Mouse (Mus musculus): ENCODE data around the gene Vax2. TPM values are rescaled to one million over a fixed set of nuclear protein-coding genes. Genes with fewer than 3 reads are reported as not detected.
A peak's percentile ranks its signal among the peaks of the same experiment; 100 is the strongest.

The Vax2 gene
- polyA plus RNA-seq, 1 experiment from 2014 or later, result not detected

DNA sequence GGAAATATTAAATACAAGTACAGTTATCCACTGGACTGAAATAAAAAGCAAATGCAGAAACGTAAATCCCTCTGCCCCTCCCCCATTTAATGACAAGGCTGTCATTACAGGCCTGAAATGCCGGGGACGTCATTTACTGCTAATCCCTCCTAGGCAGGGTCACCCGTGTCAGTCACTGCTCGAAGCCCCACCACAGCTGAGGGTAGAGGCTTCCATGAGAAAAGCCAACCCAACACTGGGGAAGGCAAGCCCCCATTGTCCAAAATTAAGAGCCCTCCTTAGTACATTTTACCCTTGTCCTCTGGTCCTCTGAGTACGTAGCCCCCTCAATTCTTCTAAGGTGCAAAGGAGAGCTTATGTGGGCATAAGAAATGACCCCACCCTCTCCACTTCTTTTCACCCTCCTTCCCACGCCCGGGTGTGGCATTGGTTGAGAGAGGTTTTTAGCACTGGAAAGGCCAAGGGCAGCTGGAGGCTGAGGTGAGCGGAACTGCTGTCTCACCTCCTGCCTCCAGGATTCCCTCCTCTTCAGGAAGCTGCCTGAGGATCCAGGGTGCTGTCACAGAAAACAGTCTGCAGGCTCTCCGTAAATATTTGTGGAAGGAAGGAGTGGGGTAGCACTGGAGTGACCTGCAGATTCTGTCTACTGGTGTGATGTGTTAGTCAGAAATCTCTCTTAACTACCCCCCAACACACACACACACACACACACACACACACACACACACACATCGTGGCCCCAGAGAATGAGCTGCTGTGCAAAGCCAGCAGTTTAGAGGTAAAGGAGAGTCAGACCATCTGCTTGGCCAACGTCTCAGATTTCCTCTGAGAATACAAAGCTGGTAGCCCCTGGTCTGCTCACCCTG, 2.4 kb downstream of the Vax2 start:
- no peak overlapping the region for H3K27ac ChIP-seq (replicated peaks in 1 of 2; ENCODE audit: control insufficient read depth in 1 of 2, insufficient read depth in 1 of 2, low read depth in 2 of 2, low read length in 2 of 2)
- no peak for ATAC-seq (ENCODE audit: insufficient number of reproducible peaks, insufficient read depth, low FRiP score, low read depth)
- no peaks in the 10 kb centered on the region for H3K9me3 ChIP-seq (ENCODE audit: control insufficient read depth, low read length)
- 5% methylated on average over 12 of the region's 12 CpGs for WGBS
- peaks cover 10 to 13% of the 10 kb centered on the region in 2 experiments for H3K4me1 ChIP-seq (ENCODE audit: control insufficient read depth in 2 of 2, insufficient read depth in 2 of 2, low read length in 2 of 2)
- H3K4me3 ChIP-seq (ENCODE audit: control insufficient read depth in 1 of 2, insufficient read depth in 1 of 2, low read depth in 1 of 2, low read length in 2 of 2), result no peak overlapping the region
- no peak overlapping the region for H3K4me2 ChIP-seq (ENCODE audit: low read length)
- peaks cover 98% of the 10 kb centered on the region for H3K27me3 ChIP-seq (ENCODE audit: control insufficient read depth, insufficient read depth, low read length)
- H3K9ac ChIP-seq (ENCODE audit: low read length), result no peak overlapping the region
- no peaks in the 10 kb centered on the region for H3K36me3 ChIP-seq (ENCODE audit: control insufficient read depth, insufficient read depth, low read length)

- H3K4me2 ChIP-seq (ENCODE audit: low read length), result 0 out of 2 replicates have a peak overlapping the region, but pooled peaks have one; percentile 16
- WGBS, result 3% methylated on average over 34 of the region's 34 CpGs
- no peaks in the 10 kb centered on the region for H3K9me3 ChIP-seq (ENCODE audit: control insufficient read depth, low read length)
- H3K36me3 ChIP-seq (ENCODE audit: control insufficient read depth, insufficient read depth, low read length), result no peaks in the 10 kb centered on the region
- H3K27me3 ChIP-seq (ENCODE audit: control insufficient read depth, insufficient read depth, low read length), result peaks cover 98% of the 10 kb centered on the region
- H3K4me3 ChIP-seq (ENCODE audit: control insufficient read depth in 1 of 2, insufficient read depth in 1 of 2, low read depth in 1 of 2, low read length in 2 of 2), result peak overlapping the region in 1 of 2 experiments; percentile 21; a peak in 2 of 4 replicates
- H3K4me1 ChIP-seq (ENCODE audit: control insufficient read depth in 2 of 2, insufficient read depth in 2 of 2, low read length in 2 of 2), result peaks cover 10 to 13% of the 10 kb centered on the region in 2 experiments
- no peak for ATAC-seq (ENCODE audit: insufficient number of reproducible peaks, insufficient read depth, low FRiP score, low read depth)
- H3K27ac ChIP-seq (replicated peaks in 1 of 2; ENCODE audit: control insufficient read depth in 1 of 2, insufficient read depth in 1 of 2, low read depth in 2 of 2, low read length in 2 of 2), result no peak overlapping the region
- H3K9ac ChIP-seq (ENCODE audit: low read length), result no peak overlapping the region
Measured at GRCm38 (mm10) chr6:83714221-83715123, 3.4 kb downstream of the Vax2 start.

- Histone ChIP-seq H3K4me2 (ENCODE audit: low read length) (no peak overlapping the region), H3K27me3 (ENCODE audit: control insufficient read depth, insufficient read depth, low read length) (peaks cover 98% of the 10 kb centered on the region), H3K4me3 (ENCODE audit: control insufficient read depth in 1 of 2, insufficient read depth in 1 of 2, low read depth in 1 of 2, low read length in 2 of 2) (peak overlapping the region in 1 of 2 experiments; percentile 11; a peak in 1 of 4 replicates), H3K36me3 (ENCODE audit: control insufficient read depth, insufficient read depth, low read length) (no peaks in the 10 kb centered on the region), H3K27ac (replicated peaks in 1 of 2; ENCODE audit: control insufficient read depth in 1 of 2, insufficient read depth in 1 of 2, low read depth in 2 of 2, low read length in 2 of 2) (no peak overlapping the region), H3K4me1 (ENCODE audit: control insufficient read depth in 2 of 2, insufficient read depth in 2 of 2, low read length in 2 of 2) (peaks cover 6 to 11% of the 10 kb centered on the region in 2 experiments), H3K9ac (ENCODE audit: low read length) (no peak overlapping the region), H3K9me3 (ENCODE audit: control insufficient read depth, low read length) (no peaks in the 10 kb centered on the region)
- 5% methylated on average over 30 of the region's 30 CpGs for WGBS
- no peak for ATAC-seq (ENCODE audit: insufficient number of reproducible peaks, insufficient read depth, low FRiP score, low read depth)
Measured at GRCm38 (mm10) chr6:83715461-83716196, 4.6 kb downstream of the Vax2 start.

GRCm38 (mm10) chr6:83717026-83717425, 6.0 kb downstream of the Vax2 start:
- Histone ChIP-seq H3K27ac (replicated peaks in 1 of 2; ENCODE audit: control insufficient read depth in 1 of 2, insufficient read depth in 1 of 2, low read depth in 2 of 2, low read length in 2 of 2) (no peak overlapping the region), H3K9ac (ENCODE audit: low read length) (no peak overlapping the region), H3K4me2 (ENCODE audit: low read length) (no peak overlapping the region), H3K4me3 (ENCODE audit: control insufficient read depth in 1 of 2, insufficient read depth in 1 of 2, low read depth in 1 of 2, low read length in 2 of 2) (no peak overlapping the region), H3K36me3 (ENCODE audit: control insufficient read depth, insufficient read depth, low read length) (no peaks in the 10 kb centered on the region), H3K27me3 (ENCODE audit: control insufficient read depth, insufficient read depth, low read length) (peaks cover 98% of the 10 kb centered on the region), H3K9me3 (ENCODE audit: control insufficient read depth, low read length) (no peaks in the 10 kb centered on the region), H3K4me1 (ENCODE audit: control insufficient read depth in 2 of 2, insufficient read depth in 2 of 2, low read length in 2 of 2) (peaks cover 0 to 3% of the 10 kb centered on the region in 2 experiments; a peak in 1 of 4 replicates)
- no peak for ATAC-seq (ENCODE audit: insufficient number of reproducible peaks, insufficient read depth, low FRiP score, low read depth)
- WGBS, result 2% methylated on average over 8 of the region's 8 CpGs

- Histone ChIP-seq H3K4me2 (ENCODE audit: low read length) (no peak overlapping the region), H3K27ac (replicated peaks in 1 of 2; ENCODE audit: control insufficient read depth in 1 of 2, insufficient read depth in 1 of 2, low read depth in 2 of 2, low read length in 2 of 2) (no peak overlapping the region), H3K36me3 (ENCODE audit: control insufficient read depth, insufficient read depth, low read length) (no peaks in the 10 kb centered on the region), H3K4me3 (ENCODE audit: control insufficient read depth in 1 of 2, insufficient read depth in 1 of 2, low read depth in 1 of 2, low read length in 2 of 2) (no peak overlapping the region), H3K4me1 (ENCODE audit: control insufficient read depth in 2 of 2, insufficient read depth in 2 of 2, low read length in 2 of 2) (no peaks in the 10 kb centered on the region), H3K9ac (ENCODE audit: low read length) (no peak overlapping the region), H3K27me3 (ENCODE audit: control insufficient read depth, insufficient read depth, low read length) (peaks cover 78% of the 10 kb centered on the region), H3K9me3 (ENCODE audit: control insufficient read depth, low read length) (no peaks in the 10 kb centered on the region)
- no peak for ATAC-seq (ENCODE audit: insufficient number of reproducible peaks, insufficient read depth, low FRiP score, low read depth)
- 18% methylated on average over 6 of the region's 6 CpGs for WGBS
Measured at GRCm38 (mm10) chr6:83722526-83722925, 11.5 kb downstream of the Vax2 start.

- Histone ChIP-seq H3K9me3 (ENCODE audit: control insufficient read depth, low read length) (no peaks in the 10 kb centered on the region), H3K36me3 (ENCODE audit: control insufficient read depth, insufficient read depth, low read length) (no peaks in the 10 kb centered on the region), H3K4me2 (ENCODE audit: low read length) (no peak overlapping the region), H3K4me1 (ENCODE audit: control insufficient read depth in 2 of 2, insufficient read depth in 2 of 2, low read length in 2 of 2) (no peaks in the 10 kb centered on the region), H3K27ac (replicated peaks in 1 of 2; ENCODE audit: control insufficient read depth in 1 of 2, insufficient read depth in 1 of 2, low read depth in 2 of 2, low read length in 2 of 2) (no peak overlapping the region), H3K9ac (ENCODE audit: low read length) (no peak overlapping the region), H3K4me3 (ENCODE audit: control insufficient read depth in 1 of 2, insufficient read depth in 1 of 2, low read depth in 1 of 2, low read length in 2 of 2) (no peak overlapping the region), H3K27me3 (ENCODE audit: control insufficient read depth, insufficient read depth, low read length) (peaks cover 53% of the 10 kb centered on the region)
- ATAC-seq (ENCODE audit: insufficient number of reproducible peaks, insufficient read depth, low FRiP score, low read depth), result no peak
- 38% methylated on average over 4 of the region's 4 CpGs for WGBS
Measured at GRCm38 (mm10) chr6:83727178-83727577, 16.1 kb downstream of the Vax2 start.

- Histone ChIP-seq H3K9ac (ENCODE audit: low read length) (no peak overlapping the region), H3K4me1 (ENCODE audit: control insufficient read depth in 2 of 2, insufficient read depth in 2 of 2, low read length in 2 of 2) (no peaks in the 10 kb centered on the region), H3K36me3 (ENCODE audit: control insufficient read depth, insufficient read depth, low read length) (no peaks in the 10 kb centered on the region), H3K27ac (replicated peaks in 1 of 2; ENCODE audit: control insufficient read depth in 1 of 2, insufficient read depth in 1 of 2, low read depth in 2 of 2, low read length in 2 of 2) (no peak overlapping the region), H3K4me2 (ENCODE audit: low read length) (no peak overlapping the region), H3K4me3 (ENCODE audit: control insufficient read depth in 1 of 2, insufficient read depth in 1 of 2, low read depth in 1 of 2, low read length in 2 of 2) (no peak overlapping the region), H3K9me3 (ENCODE audit: control insufficient read depth, low read length) (no peaks in the 10 kb centered on the region), H3K27me3 (ENCODE audit: control insufficient read depth, insufficient read depth, low read length) (peaks cover 42% of the 10 kb centered on the region)
- ATAC-seq (ENCODE audit: insufficient number of reproducible peaks, insufficient read depth, low FRiP score, low read depth), result no peak
- 87% methylated on average over 3 of the region's 3 CpGs for WGBS
Measured at GRCm38 (mm10) chr6:83728488-83728887, 17.4 kb downstream of the Vax2 start.
